Mouse (Mus musculus): ENCODE measurements around the gene Prmt7. TPM values are rescaled to one million over a fixed set of nuclear protein-coding genes. Genes with fewer than 3 reads are reported as not detected.
"Not testable (repeated sequence)": the region's sequence is repeated elsewhere in the genome, so short reads cannot be mapped to it uniquely, and the experiment has no call there.

The Prmt7 gene
- polyA plus RNA-seq, 1 experiment from 2014 or later: 56.5 TPM

DNA sequence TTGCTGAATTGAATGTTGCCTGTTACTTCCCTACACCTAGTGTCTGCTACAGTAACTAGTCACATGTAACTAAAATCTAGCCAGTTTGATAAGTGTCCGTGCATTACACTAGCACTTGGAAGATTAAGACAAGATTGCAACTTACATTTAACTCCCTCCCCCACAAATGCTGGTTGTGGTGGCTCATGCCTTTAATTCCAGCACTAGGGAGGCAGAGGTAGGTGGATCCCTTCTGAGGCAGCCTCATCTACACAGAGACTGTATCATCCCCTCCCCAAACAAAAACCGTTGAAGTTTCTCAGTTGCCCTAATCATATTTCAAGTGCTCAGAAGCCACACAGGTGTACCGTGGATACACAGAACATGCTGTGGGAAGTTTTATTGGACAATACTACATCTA, 11.1 kb upstream of the Prmt7 start:
- H3K4me1 ChIP-seq (ENCODE audit: control insufficient read depth, insufficient read depth, low read length); ATAC-seq (ENCODE audit: low FRiP score, low TSS enrichment); H3K27ac ChIP-seq (replicated peaks; ENCODE audit: low read depth, low read length); H3K9me3 ChIP-seq (ENCODE audit: control insufficient read depth, low read length); H3K4me3 ChIP-seq (replicated peaks; ENCODE audit: low read depth, low read length); DNase-seq; H3K27me3 ChIP-seq (ENCODE audit: control insufficient read depth, insufficient read depth, low read length); H3K9ac ChIP-seq (replicated peaks; ENCODE audit: low read length); H3K4me2 ChIP-seq (ENCODE audit: low read length): not testable (repeated sequence)
- WGBS: 91% methylated on average over 3 of the region's 3 CpGs
- peaks cover 88% of the 10 kb centered on the region for H3K36me3 ChIP-seq (ENCODE audit: control insufficient read depth, insufficient read depth, low read length)

GRCm38 (mm10) chr8:106210035-106210731, 553 bp upstream of the Prmt7 start:
- peak; percentile 78 for ATAC-seq (ENCODE audit: low FRiP score, low TSS enrichment)
- peak overlapping the region; percentile 88 for H3K4me3 ChIP-seq (replicated peaks; ENCODE audit: low read depth, low read length)
- H3K4me2 ChIP-seq (ENCODE audit: low read length): peak overlapping the region; percentile 87
- H3K9me3 ChIP-seq (ENCODE audit: control insufficient read depth, low read length): no peaks in the 10 kb centered on the region
- no peak for DNase-seq
- no peaks in the 10 kb centered on the region for H3K27me3 ChIP-seq (ENCODE audit: control insufficient read depth, insufficient read depth, low read length)
- peak overlapping the region; percentile 93 for H3K27ac ChIP-seq (replicated peaks; ENCODE audit: low read depth, low read length)
- WGBS: under 1% methylated on average over 35 of the region's 35 CpGs
- H3K9ac ChIP-seq (replicated peaks; ENCODE audit: low read length): peak overlapping the region; percentile 86
- peaks cover 17% of the 10 kb centered on the region for H3K4me1 ChIP-seq (ENCODE audit: control insufficient read depth, insufficient read depth, low read length)
- H3K36me3 ChIP-seq (ENCODE audit: control insufficient read depth, insufficient read depth, low read length): peaks cover 38% of the 10 kb centered on the region

DNA sequence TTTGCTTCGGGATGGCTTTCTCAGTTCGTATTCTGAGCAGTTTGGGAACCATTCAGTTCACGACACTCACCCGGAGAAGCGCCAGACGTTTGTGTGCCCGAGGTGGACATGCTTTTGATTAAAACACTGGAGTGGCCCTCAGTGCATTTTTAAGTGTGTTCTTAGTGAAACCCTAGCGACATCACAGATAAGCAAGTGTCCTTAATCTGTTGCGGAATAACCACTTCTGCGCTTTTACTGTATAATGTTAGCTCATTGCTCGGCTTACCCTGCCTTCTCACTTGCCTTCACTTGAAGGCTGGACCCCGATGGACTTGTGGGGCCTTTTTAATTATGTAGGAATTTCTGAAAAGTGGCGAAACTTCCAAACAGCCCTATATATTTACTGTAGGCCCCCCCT, 685 bp downstream of the Prmt7 start:
- peak overlapping the region; percentile 87 for H3K4me2 ChIP-seq (ENCODE audit: low read length)
- WGBS: 7% methylated on average over 13 of the region's 13 CpGs
- peak overlapping the region; percentile 93 for H3K27ac ChIP-seq (replicated peaks; ENCODE audit: low read depth, low read length)
- no peaks in the 10 kb centered on the region for H3K27me3 ChIP-seq (ENCODE audit: control insufficient read depth, insufficient read depth, low read length)
- H3K9ac ChIP-seq (replicated peaks; ENCODE audit: low read length): peak overlapping the region; percentile 86
- peaks cover 17% of the 10 kb centered on the region for H3K4me1 ChIP-seq (ENCODE audit: control insufficient read depth, insufficient read depth, low read length)
- H3K9me3 ChIP-seq (ENCODE audit: control insufficient read depth, low read length): no peaks in the 10 kb centered on the region
- peaks cover 40% of the 10 kb centered on the region for H3K36me3 ChIP-seq (ENCODE audit: control insufficient read depth, insufficient read depth, low read length)
- ATAC-seq (ENCODE audit: low FRiP score, low TSS enrichment) (no peak), DNase-seq (no peak)
- H3K4me3 ChIP-seq (replicated peaks; ENCODE audit: low read depth, low read length): peak overlapping the region; percentile 88

GRCm38 (mm10) chr8:106213959-106214358, 3.2 kb downstream of the Prmt7 start:
- WGBS: over 99% methylated on average over 3 of the region's 3 CpGs
- DNase-seq: no peak
- no peak overlapping the region for H3K4me2 ChIP-seq (ENCODE audit: low read length)
- H3K9ac ChIP-seq (replicated peaks; ENCODE audit: low read length): no peak overlapping the region
- peaks cover 15% of the 10 kb centered on the region for H3K4me1 ChIP-seq (ENCODE audit: control insufficient read depth, insufficient read depth, low read length)
- no peaks in the 10 kb centered on the region for H3K27me3 ChIP-seq (ENCODE audit: control insufficient read depth, insufficient read depth, low read length)
- H3K9me3 ChIP-seq (ENCODE audit: control insufficient read depth, low read length): no peaks in the 10 kb centered on the region
- no peak overlapping the region for H3K27ac ChIP-seq (replicated peaks; ENCODE audit: low read depth, low read length)
- H3K36me3 ChIP-seq (ENCODE audit: control insufficient read depth, insufficient read depth, low read length): peaks cover 56% of the 10 kb centered on the region
- H3K4me3 ChIP-seq (replicated peaks; ENCODE audit: low read depth, low read length): no peak overlapping the region
- ATAC-seq (ENCODE audit: low FRiP score, low TSS enrichment): no peak

GRCm38 (mm10) chr8:106219620-106220019, 8.9 kb downstream of the Prmt7 start:
- Histone ChIP-seq H3K27me3 (ENCODE audit: control insufficient read depth, insufficient read depth, low read length) (no peaks in the 10 kb centered on the region), H3K9me3 (ENCODE audit: control insufficient read depth, low read length) (no peaks in the 10 kb centered on the region), H3K4me2 (ENCODE audit: low read length) (no peak overlapping the region), H3K36me3 (ENCODE audit: control insufficient read depth, insufficient read depth, low read length) (peaks cover 85% of the 10 kb centered on the region), H3K27ac (replicated peaks; ENCODE audit: low read depth, low read length) (no peak overlapping the region), H3K4me3 (replicated peaks; ENCODE audit: low read depth, low read length) (no peak overlapping the region), H3K9ac (replicated peaks; ENCODE audit: low read length) (no peak overlapping the region), H3K4me1 (ENCODE audit: control insufficient read depth, insufficient read depth, low read length) (no peaks in the 10 kb centered on the region)
- ATAC-seq (ENCODE audit: low FRiP score, low TSS enrichment) (no peak), DNase-seq (peak; percentile 20)
- 92% methylated on average over 3 of the region's 3 CpGs for whole genome bisulfite sequencing

GRCm38 (mm10) chr8:106226589-106226988, 15.9 kb downstream of the Prmt7 start:
- H3K9ac ChIP-seq (replicated peaks; ENCODE audit: low read length): no peak overlapping the region
- ATAC-seq (ENCODE audit: low FRiP score, low TSS enrichment) (no peak), DNase-seq (peak; percentile 84)
- 37% methylated on average over 9 of the region's 9 CpGs for WGBS
- no peak overlapping the region for H3K27ac ChIP-seq (replicated peaks; ENCODE audit: low read depth, low read length)
- no peaks in the 10 kb centered on the region for H3K27me3 ChIP-seq (ENCODE audit: control insufficient read depth, insufficient read depth, low read length)
- H3K4me2 ChIP-seq (ENCODE audit: low read length): no peak overlapping the region
- no peaks in the 10 kb centered on the region for H3K9me3 ChIP-seq (ENCODE audit: control insufficient read depth, low read length)
- peaks cover 72% of the 10 kb centered on the region for H3K36me3 ChIP-seq (ENCODE audit: control insufficient read depth, insufficient read depth, low read length)
- no peaks in the 10 kb centered on the region for H3K4me1 ChIP-seq (ENCODE audit: control insufficient read depth, insufficient read depth, low read length)
- no peak overlapping the region for H3K4me3 ChIP-seq (replicated peaks; ENCODE audit: low read depth, low read length)

- no peaks in the 10 kb centered on the region for H3K27me3 ChIP-seq (ENCODE audit: control insufficient read depth, insufficient read depth, low read length)
- no peak overlapping the region for H3K4me2 ChIP-seq (ENCODE audit: low read length)
- DNase-seq: no peak
- ATAC-seq (ENCODE audit: low FRiP score, low TSS enrichment): no peak
- H3K4me1 ChIP-seq (ENCODE audit: control insufficient read depth, insufficient read depth, low read length): no peaks in the 10 kb centered on the region
- peaks cover 57% of the 10 kb centered on the region for H3K36me3 ChIP-seq (ENCODE audit: control insufficient read depth, insufficient read depth, low read length)
- 98% methylated on average over 7 of the region's 7 CpGs for WGBS
- no peak overlapping the region for H3K27ac ChIP-seq (replicated peaks; ENCODE audit: low read depth, low read length)
- no peak overlapping the region for H3K9ac ChIP-seq (replicated peaks; ENCODE audit: low read length)
- no peaks in the 10 kb centered on the region for H3K9me3 ChIP-seq (ENCODE audit: control insufficient read depth, low read length)
- H3K4me3 ChIP-seq (replicated peaks; ENCODE audit: low read depth, low read length): no peak overlapping the region
Observed at GRCm38 (mm10) chr8:106231536-106231935, 20.8 kb downstream of the Prmt7 start.

DNA sequence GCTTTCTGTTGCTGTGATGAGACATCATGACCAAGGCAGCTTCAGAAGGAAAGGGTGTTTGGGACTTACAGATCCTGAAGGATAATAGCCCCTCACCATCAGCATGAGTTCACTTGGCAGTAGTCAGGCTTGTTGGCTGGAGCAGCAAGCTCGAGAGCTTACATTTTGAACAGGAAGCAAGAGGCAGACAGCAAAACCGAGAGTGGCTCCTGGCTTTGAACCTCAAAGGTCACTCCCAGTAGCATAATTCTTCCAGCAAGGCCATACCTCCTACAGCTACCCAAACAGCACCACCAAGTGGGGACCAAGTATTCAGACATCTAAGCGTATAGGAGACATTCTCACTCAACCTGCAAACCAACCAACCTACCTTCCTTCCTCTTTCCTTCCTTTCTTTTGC, 22.0 kb downstream of the Prmt7 start:
- 87% methylated on average over 3 of the region's 3 CpGs for WGBS
- H3K9ac ChIP-seq (replicated peaks; ENCODE audit: low read length): no peak overlapping the region
- H3K4me2 ChIP-seq (ENCODE audit: low read length): no peak overlapping the region
- no peaks in the 10 kb centered on the region for H3K27me3 ChIP-seq (ENCODE audit: control insufficient read depth, insufficient read depth, low read length)
- DNase-seq: no peak
- no peak overlapping the region for H3K27ac ChIP-seq (replicated peaks; ENCODE audit: low read depth, low read length)
- H3K4me1 ChIP-seq (ENCODE audit: control insufficient read depth, insufficient read depth, low read length): no peaks in the 10 kb centered on the region
- no peaks in the 10 kb centered on the region for H3K9me3 ChIP-seq (ENCODE audit: control insufficient read depth, low read length)
- H3K36me3 ChIP-seq (ENCODE audit: control insufficient read depth, insufficient read depth, low read length): peaks cover 61% of the 10 kb centered on the region
- H3K4me3 ChIP-seq (replicated peaks; ENCODE audit: low read depth, low read length): no peak overlapping the region
- ATAC-seq (ENCODE audit: low FRiP score, low TSS enrichment): no peak

GRCm38 (mm10) chr8:106234567-106235261, 24.0 kb downstream of the Prmt7 start:
- Histone ChIP-seq H3K27me3 (ENCODE audit: control insufficient read depth, insufficient read depth, low read length) (no peaks in the 10 kb centered on the region), H3K9ac (replicated peaks; ENCODE audit: low read length) (no peak overlapping the region), H3K4me3 (replicated peaks; ENCODE audit: low read depth, low read length) (no peak overlapping the region), H3K4me2 (ENCODE audit: low read length) (no peak overlapping the region), H3K9me3 (ENCODE audit: control insufficient read depth, low read length) (no peaks in the 10 kb centered on the region), H3K27ac (replicated peaks; ENCODE audit: low read depth, low read length) (no peak overlapping the region), H3K4me1 (ENCODE audit: control insufficient read depth, insufficient read depth, low read length) (no peaks in the 10 kb centered on the region), H3K36me3 (ENCODE audit: control insufficient read depth, insufficient read depth, low read length) (peaks cover 60% of the 10 kb centered on the region)
- no peak for ATAC-seq (ENCODE audit: low FRiP score, low TSS enrichment)
- no peak for DNase-seq
- 93% methylated on average over 17 of the region's 17 CpGs for WGBS

Measured in midbrain, embryonic 14.5 days (tissue).